Mouse (Mus musculus): ENCODE data around the gene Pnmal2. TPM values are rescaled to one million over a fixed set of nuclear protein-coding genes. Genes with fewer than 3 reads are reported as not detected.

Pnmal2 gene
- polyA plus RNA-seq, 1 experiment: 2.0 TPM

GRCm38 (mm10) chr7:16928341-16928740 is 16.1 kb upstream of the Pnmal2 start:
- no peaks in the 10 kb centered on the region for H3K27me3 ChIP-seq (ENCODE audit: control insufficient read depth, insufficient read depth, low read length)
- DNase-seq (ENCODE audit: low read depth in 1 of 2, low spot score in 2 of 2): no peak
- no peaks in the 10 kb centered on the region for H3K4me1 ChIP-seq (ENCODE audit: control insufficient read depth, insufficient read depth, insufficient read length)
- TF ChIP-seq POLR2A (IDR thresholded peaks at IDR 0.05; ENCODE audit: low read depth, low read length) (no peak), CTCF (IDR thresholded peaks at IDR 0.05; ENCODE audit: extremely low read depth, insufficient read depth, insufficient read length, insufficient replicate concordance) (no peak)
- 9% methylated on average over 2 of the region's 2 CpGs for WGBS
- H3K27ac ChIP-seq (ENCODE audit: insufficient read depth, low read length): no peak overlapping the region
- H3K36me3 ChIP-seq (ENCODE audit: control insufficient read depth, insufficient read depth, low read length): no peaks in the 10 kb centered on the region
- H3K4me3 ChIP-seq (ENCODE audit: extremely low read depth, insufficient read depth, insufficient read length): no peak overlapping the region

- TF ChIP-seq CTCF (IDR thresholded peaks at IDR 0.05; ENCODE audit: extremely low read depth, insufficient read depth, insufficient read length, insufficient replicate concordance): peak; percentile 43; the same call in 1 of the 2 replicates
- TF ChIP-seq POLR2A (IDR thresholded peaks at IDR 0.05; ENCODE audit: low read depth, low read length): no peak
- DNase-seq (ENCODE audit: low read depth in 1 of 2, low spot score in 2 of 2): peak in 1 of 2 experiments; percentile 63
- no peak overlapping the region for H3K4me3 ChIP-seq (ENCODE audit: extremely low read depth, insufficient read depth, insufficient read length)
- no peaks in the 10 kb centered on the region for H3K36me3 ChIP-seq (ENCODE audit: control insufficient read depth, insufficient read depth, low read length)
- H3K27ac ChIP-seq (ENCODE audit: insufficient read depth, low read length): no peak overlapping the region
- no peaks in the 10 kb centered on the region for H3K4me1 ChIP-seq (ENCODE audit: control insufficient read depth, insufficient read depth, insufficient read length)
- no peaks in the 10 kb centered on the region for H3K27me3 ChIP-seq (ENCODE audit: control insufficient read depth, insufficient read depth, low read length)
- WGBS: 11% methylated on average over 1 of the region's 1 CpGs
Observed at GRCm38 (mm10) chr7:16930850-16931249, 13.6 kb upstream of the Pnmal2 start.

GRCm38 (mm10) chr7:16931968-16932627 is 12.4 kb upstream of the Pnmal2 start:
- 23% methylated on average over 14 of the region's 14 CpGs for WGBS
- no peak overlapping the region for H3K27ac ChIP-seq (ENCODE audit: insufficient read depth, low read length)
- DNase-seq (ENCODE audit: low read depth in 1 of 2, low spot score in 2 of 2): peak; percentile 66 to 72
- H3K36me3 ChIP-seq (ENCODE audit: control insufficient read depth, insufficient read depth, low read length): no peaks in the 10 kb centered on the region
- no peaks in the 10 kb centered on the region for H3K4me1 ChIP-seq (ENCODE audit: control insufficient read depth, insufficient read depth, insufficient read length)
- TF ChIP-seq POLR2A (IDR thresholded peaks at IDR 0.05; ENCODE audit: low read depth, low read length) (no peak), CTCF (IDR thresholded peaks at IDR 0.05; ENCODE audit: extremely low read depth, insufficient read depth, insufficient read length, insufficient replicate concordance) (peak; percentile 65; the same call in 1 of the 2 replicates)
- H3K27me3 ChIP-seq (ENCODE audit: control insufficient read depth, insufficient read depth, low read length): no peaks in the 10 kb centered on the region
- H3K4me3 ChIP-seq (ENCODE audit: extremely low read depth, insufficient read depth, insufficient read length): no peak overlapping the region

GRCm38 (mm10) chr7:16932704-16933577 is 11.5 kb upstream of the Pnmal2 start:
- H3K4me3 ChIP-seq (ENCODE audit: extremely low read depth, insufficient read depth, insufficient read length): no peak overlapping the region
- no peaks in the 10 kb centered on the region for H3K4me1 ChIP-seq (ENCODE audit: control insufficient read depth, insufficient read depth, insufficient read length)
- H3K36me3 ChIP-seq (ENCODE audit: control insufficient read depth, insufficient read depth, low read length): no peaks in the 10 kb centered on the region
- no peak overlapping the region for H3K27ac ChIP-seq (ENCODE audit: insufficient read depth, low read length)
- DNase-seq (ENCODE audit: low read depth in 1 of 2, low spot score in 2 of 2): peak in 1 of 2 experiments; percentile 53
- WGBS: 41% methylated on average over 14 of the region's 14 CpGs
- TF ChIP-seq POLR2A (IDR thresholded peaks at IDR 0.05; ENCODE audit: low read depth, low read length) (no peak), CTCF (IDR thresholded peaks at IDR 0.05; ENCODE audit: extremely low read depth, insufficient read depth, insufficient read length, insufficient replicate concordance) (peak; percentile 26; the same call in 1 of the 2 replicates)
- H3K27me3 ChIP-seq (ENCODE audit: control insufficient read depth, insufficient read depth, low read length): no peaks in the 10 kb centered on the region

- no peaks in the 10 kb centered on the region for H3K4me1 ChIP-seq (ENCODE audit: control insufficient read depth, insufficient read depth, insufficient read length)
- no peak for TF ChIP-seq POLR2A (IDR thresholded peaks at IDR 0.05; ENCODE audit: low read depth, low read length)
- no peak for TF ChIP-seq CTCF (IDR thresholded peaks at IDR 0.05; ENCODE audit: extremely low read depth, insufficient read depth, insufficient read length, insufficient replicate concordance)
Observed at GRCm38 (mm10) chr7:16937312-16937711, 7.2 kb upstream of the Pnmal2 start.

GRCm38 (mm10) chr7:16938117-16938791 is 6.2 kb upstream of the Pnmal2 start:
- WGBS: 78% methylated on average over 17 of the region's 17 CpGs
- H3K36me3 ChIP-seq (ENCODE audit: control insufficient read depth, insufficient read depth, low read length): no peaks in the 10 kb centered on the region
- H3K27me3 ChIP-seq (ENCODE audit: control insufficient read depth, insufficient read depth, low read length): no peaks in the 10 kb centered on the region
- DNase-seq (ENCODE audit: low read depth in 1 of 2, low spot score in 2 of 2): no peak
- H3K4me3 ChIP-seq (ENCODE audit: extremely low read depth, insufficient read depth, insufficient read length): no peak overlapping the region
- no peak overlapping the region for H3K27ac ChIP-seq (ENCODE audit: insufficient read depth, low read length)
- TF ChIP-seq CTCF (IDR thresholded peaks at IDR 0.05; ENCODE audit: extremely low read depth, insufficient read depth, insufficient read length, insufficient replicate concordance): no peak
- no peak for TF ChIP-seq POLR2A (IDR thresholded peaks at IDR 0.05; ENCODE audit: low read depth, low read length)
- no peaks in the 10 kb centered on the region for H3K4me1 ChIP-seq (ENCODE audit: control insufficient read depth, insufficient read depth, insufficient read length)

More at GRCm38 (mm10) chr7:16937312-16937711, 7.2 kb upstream of the Pnmal2 start:
- H3K4me3 ChIP-seq (ENCODE audit: extremely low read depth, insufficient read depth, insufficient read length): no peak overlapping the region
- H3K27me3 ChIP-seq (ENCODE audit: control insufficient read depth, insufficient read depth, low read length): no peaks in the 10 kb centered on the region
- H3K36me3 ChIP-seq (ENCODE audit: control insufficient read depth, insufficient read depth, low read length): no peaks in the 10 kb centered on the region
- WGBS: 44% methylated on average over 4 of the region's 4 CpGs
- no peak for DNase-seq (ENCODE audit: low read depth in 1 of 2, low spot score in 2 of 2)
- H3K27ac ChIP-seq (ENCODE audit: insufficient read depth, low read length): no peak overlapping the region
